Mouse (Mus musculus): ENCODE data around the gene Nmb.

DNA sequence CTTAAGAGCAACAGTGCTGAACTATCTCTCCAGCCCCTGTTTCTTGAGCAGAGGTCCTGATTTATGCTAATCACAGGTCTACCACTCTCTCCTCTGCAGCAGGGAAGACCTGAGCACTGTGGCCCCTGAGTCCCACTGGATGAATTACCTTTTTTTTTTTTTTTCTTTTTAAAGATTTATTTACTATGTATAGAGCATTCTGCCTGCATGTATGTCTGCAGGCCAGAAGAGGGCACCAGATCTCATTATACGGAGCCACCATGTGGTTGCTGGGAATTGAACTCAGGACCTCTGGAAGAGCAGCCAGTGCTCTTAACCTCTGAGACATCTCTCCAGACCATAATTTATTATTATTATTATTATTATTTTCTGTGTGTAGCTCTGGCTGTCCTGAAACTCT lies 19.2 kb downstream of the Nmb start:
- TF ChIP-seq CHD2 (IDR thresholded peaks at IDR 0.05; ENCODE audit: low read depth, low read length) (no peak), HCFC1 (IDR thresholded peaks at IDR 0.05; ENCODE audit: borderline replicate concordance, insufficient read depth, low read length) (no peak), ZNF384 (IDR thresholded peaks at IDR 0.05; ENCODE audit: low read depth, low read length) (peak; percentile 42; the same call in 1 of the 2 replicates), ZC3H11A (IDR thresholded peaks at IDR 0.05; ENCODE audit: borderline replicate concordance, low read depth, low read length) (no peak)
